Mouse (Mus musculus): ENCODE results near the gene Tnfaip2.

DNA sequence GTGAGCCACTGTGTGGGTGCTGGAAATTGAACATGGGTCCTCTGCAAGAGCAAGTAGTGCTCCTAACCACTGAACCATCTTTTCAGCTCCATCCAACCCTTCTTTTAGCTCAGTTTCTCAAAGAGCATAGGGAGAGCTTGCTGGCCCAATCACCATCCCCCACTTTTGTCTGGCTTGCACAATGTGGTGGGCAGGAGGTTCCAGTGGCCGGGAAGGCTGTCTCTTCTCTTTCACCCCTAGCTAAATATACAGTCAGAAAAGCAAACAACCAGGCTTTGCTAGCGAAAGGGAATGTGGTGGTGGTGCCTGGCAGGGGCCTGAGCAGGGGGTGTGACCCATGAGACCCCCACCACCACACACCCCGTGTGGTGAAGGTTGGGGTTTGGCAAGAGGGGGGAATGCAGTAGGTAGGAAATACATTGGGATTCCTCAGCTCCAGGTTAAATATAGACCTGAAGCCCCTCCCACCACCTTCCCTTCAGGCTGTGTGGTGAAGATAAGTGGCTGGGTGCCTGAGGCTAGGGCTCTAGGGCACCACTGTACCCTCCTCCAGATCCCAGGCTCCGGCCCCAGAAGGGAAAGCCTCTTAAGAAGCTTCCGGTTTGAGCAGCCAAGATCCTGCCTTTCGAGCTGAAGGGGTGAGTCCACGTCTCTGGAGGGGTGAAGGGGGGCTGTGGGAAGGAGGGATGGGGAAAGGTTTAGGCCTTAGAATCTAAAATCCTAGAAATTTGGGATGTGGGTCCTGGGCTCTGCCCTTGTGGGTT, 21.1 kb upstream of the Tnfaip2 start:
- no peak for TF ChIP-seq CTCF (IDR thresholded peaks at IDR 0.05; ENCODE audit: low read depth, low read length)
- no peak for TF ChIP-seq POLR2A (IDR thresholded peaks at IDR 0.05; ENCODE audit: extremely low read depth, insufficient read depth, low read length)

All from liver, adult 2 months (tissue).